Mouse (Mus musculus) liver, adult 2 months (tissue): ENCODE measurements around the gene Sel1l3. TPM values are rescaled to one million over a fixed set of nuclear protein-coding genes. Genes with fewer than 3 reads are reported as not detected.

Experiments used
- DNase-seq: peaks from one replicate; pipeline ENCODE4 v3.0.0-alpha.2; 2011; ENCODE audit warnings: low read depth, low spot score; ENCODE audit errors: extremely low read depth
- H3K27ac ChIP-seq: fragments of 200-500 bp; replicated peaks from 2 replicates; pipeline ENCODE4 v1.5.1; 2012; ENCODE audit warnings: low read depth, mild to moderate bottlenecking, control low read depth, inconsistent platforms, low read length; ENCODE audit not compliant: insufficient read depth
- H3K27me3 ChIP-seq: fragments of 200-500 bp; 2 replicates; pipeline ENCODE4 v1.6.1; 2012; ENCODE audit warnings: mild to moderate bottlenecking, moderate library complexity, low read length, inconsistent platforms; ENCODE audit not compliant: control insufficient read depth, insufficient read depth
- H3K36me3 ChIP-seq: fragments of 200-500 bp; 2 replicates; pipeline ENCODE4 v1.6.1; 2012; ENCODE audit warnings: low read length, inconsistent platforms; ENCODE audit not compliant: control insufficient read depth, insufficient read depth
- H3K4me1 ChIP-seq: fragments of 200-500 bp; 2 replicates; pipeline ENCODE4 v1.6.1; 2011; ENCODE audit warnings: low read length; ENCODE audit not compliant: control insufficient read depth, insufficient read depth
- H3K4me3 ChIP-seq: fragments of 200-500 bp; 2 replicates; pipeline ENCODE4 v1.5.1; 2011; ENCODE audit warnings: low read depth, mild to moderate bottlenecking, control low read depth, low read length, moderate library complexity; ENCODE audit not compliant: insufficient read depth
- H3K79me2 ChIP-seq: fragments of 200-500 bp; 2 replicates; pipeline ENCODE4 v1.6.1; 2012; ENCODE audit warnings: inconsistent platforms, mild to moderate bottlenecking, low read length, moderate library complexity; ENCODE audit not compliant: control insufficient read depth, insufficient read depth
- H3K9ac ChIP-seq: fragments of 200-500 bp; 2 replicates; pipeline ENCODE4 v1.6.1; 2012; ENCODE audit warnings: low read depth, mild to moderate bottlenecking, control low read depth, inconsistent platforms, low read length
- CTCF ChIP-seq: fragments of 200-500 bp; IDR thresholded peaks from 2 replicates; pipeline ENCODE4 v1.5.1; 2011; ENCODE audit warnings: low read depth, low read length, control low read depth
- POLR2A ChIP-seq: fragments of 200-500 bp; IDR thresholded peaks from 2 replicates; pipeline ENCODE4 v1.6.1; 2011; ENCODE audit warnings: low read length, control low read depth; ENCODE audit not compliant: insufficient read depth; ENCODE audit errors: extremely low read depth
- WGBS: fragments of 180-500 bp; shearing (Covaris S2); methylation state at CpG from one replicate; pipeline ENCODE4 v1.1.7; 2018; 5-methylcytosine and 5-hydroxymethylcytosine counted together
- polyA plus RNA-seq: library from polyadenylated mRNA; depleted of rRNA; stranded (reverse); fragments of >200 nt; gene quantifications from 2 replicates; pipeline ENCODE4 v1.2.3, GENCODE M21; 2012
- total RNA-seq: library from RNA; depleted of rRNA; stranded (reverse); fragments of >200 nt; gene quantifications from 2 replicates; pipeline ENCODE4 v1.2.3, GENCODE M21; 2014

Gene Sel1l3
- total and polyA plus RNA-seq, 2 experiments, result 4.9 to 8.2 TPM

- H3K36me3 ChIP-seq, result peaks cover 22% of the 10 kb centered on the region
- H3K27ac ChIP-seq, result no peak overlapping the region
- no peak overlapping the region for H3K4me3 ChIP-seq
- H3K4me1 ChIP-seq, result no peaks in the 10 kb centered on the region
- no peak for DNase-seq
- 86% methylated on average over 7 of the region's 7 CpGs for WGBS
- no peaks in the 10 kb centered on the region for H3K27me3 ChIP-seq
- H3K79me2 ChIP-seq, result no peaks in the 10 kb centered on the region
- H3K9ac ChIP-seq, result no peak overlapping the region
- TF ChIP-seq CTCF, result no peak
- TF ChIP-seq POLR2A, result no peak
Observed at GRCm38 (mm10) chr5:53148960-53149685, 64.6 kb downstream of the Sel1l3 start.

- no peaks in the 10 kb centered on the region for H3K79me2 ChIP-seq
- 68% methylated on average over 8 of the region's 8 CpGs for WGBS
Observed at GRCm38 (mm10) chr5:53148160-53148923, 65.4 kb downstream of the Sel1l3 start.

GRCm38 (mm10) chr5:53147418-53147817 is 66.3 kb downstream of the Sel1l3 start:
- WGBS, result 79% methylated on average over 4 of the region's 4 CpGs
- H3K27me3 ChIP-seq, result no peaks in the 10 kb centered on the region
- no peak overlapping the region for H3K9ac ChIP-seq
- H3K79me2 ChIP-seq, result no peaks in the 10 kb centered on the region
- H3K4me1 ChIP-seq, result no peaks in the 10 kb centered on the region
- TF ChIP-seq POLR2A, result no peak
- TF ChIP-seq CTCF, result no peak
- no peak overlapping the region for H3K27ac ChIP-seq
- DNase-seq, result no peak
- peaks cover 30% of the 10 kb centered on the region for H3K36me3 ChIP-seq
- H3K4me3 ChIP-seq, result no peak overlapping the region

More at GRCm38 (mm10) chr5:53148160-53148923, 65.4 kb downstream of the Sel1l3 start:
- Histone ChIP-seq H3K36me3 (peaks cover 29% of the 10 kb centered on the region), H3K9ac (no peak overlapping the region), H3K27me3 (no peaks in the 10 kb centered on the region), H3K4me3 (no peak overlapping the region), H3K4me1 (no peaks in the 10 kb centered on the region), H3K27ac (no peak overlapping the region)
- TF ChIP-seq CTCF (no peak), POLR2A (no peak)
- no peak for DNase-seq

GRCm38 (mm10) chr5:53146684-53147061 is 67.1 kb downstream of the Sel1l3 start:
- H3K4me1 ChIP-seq, result no peaks in the 10 kb centered on the region
- no peak overlapping the region for H3K27ac ChIP-seq
- WGBS, result 84% methylated on average over 4 of the region's 4 CpGs
- no peaks in the 10 kb centered on the region for H3K79me2 ChIP-seq
- TF ChIP-seq POLR2A, result no peak
- TF ChIP-seq CTCF, result no peak
- no peak overlapping the region for H3K4me3 ChIP-seq
- peaks cover 25% of the 10 kb centered on the region for H3K36me3 ChIP-seq
- H3K9ac ChIP-seq, result no peak overlapping the region
- no peaks in the 10 kb centered on the region for H3K27me3 ChIP-seq
- DNase-seq, result no peak

GRCm38 (mm10) chr5:53146049-53146683 is 67.6 kb downstream of the Sel1l3 start:
- DNase-seq, result no peak
- no peak overlapping the region for H3K27ac ChIP-seq
- H3K27me3 ChIP-seq, result no peaks in the 10 kb centered on the region
- peaks cover 22% of the 10 kb centered on the region for H3K36me3 ChIP-seq
- H3K4me1 ChIP-seq, result no peaks in the 10 kb centered on the region
- H3K9ac ChIP-seq, result no peak overlapping the region
- H3K4me3 ChIP-seq, result no peak overlapping the region
- WGBS, result 83% methylated on average over 10 of the region's 10 CpGs
- no peak for TF ChIP-seq POLR2A
- no peak for TF ChIP-seq CTCF
- H3K79me2 ChIP-seq, result no peaks in the 10 kb centered on the region
